Mouse (Mus musculus): ENCODE results near the gene Jak1. TPM values are rescaled to one million over a fixed set of nuclear protein-coding genes. Genes with fewer than 3 reads are reported as not detected.

The Jak1 gene
- polyA plus RNA-seq, 1 experiment from 2014 or later: 44.9 TPM

Other genes starting within 250 kb of the Jak1 start
- gene Gm10577, start 244.6 kb downstream of the Jak1 start, polyA plus RNA-seq (2016; fragmentation: Nextera tagmentation; extraction: Ambion mirVana): not detected in 2 replicates
- gene Raver2, start 196.3 kb downstream of the Jak1 start, polyA plus RNA-seq (2016; fragmentation: Nextera tagmentation; extraction: Ambion mirVana): 11.2 and 11.7 TPM in 2 replicates
- gene Ak4, start 154.0 kb upstream of the Jak1 start, polyA plus RNA-seq (2016; fragmentation: Nextera tagmentation; extraction: Ambion mirVana): 17.8 and 20.5 TPM in 2 replicates
- 8.7 and 11.0 TPM in 2 replicates for gene Dnajc6, start 231.4 kb upstream of the Jak1 start, polyA plus RNA-seq (2016; fragmentation: Nextera tagmentation; extraction: Ambion mirVana)

All from forebrain, embryonic 12.5 days (tissue).